Mouse (Mus musculus) limb, embryonic 11.5 days (tissue): ENCODE results near the gene App. TPM values are rescaled to one million over a fixed set of nuclear protein-coding genes. Genes with fewer than 3 reads are reported as not detected.
A peak's percentile ranks its signal among the peaks of the same experiment; 100 is the strongest.

Experiments used
- ATAC-seq: fragments of 200-750 bp; cut with Nextera tagmentation; 2 replicates; pipeline ENCODE4 v1.8.0; 2017; ENCODE audit warnings: low read depth; ENCODE audit not compliant: insufficient number of reproducible peaks, low FRiP score, low TSS enrichment
- DNase-seq: peaks from one replicate; pipeline ENCODE4 v3.0.0-alpha.2; 2015; ENCODE audit warnings: low spot score
- H3K27ac ChIP-seq: fragments of 300-500 bp; sonication (generic); replicated peaks from 2 replicates; pipeline ENCODE4 v1.5.1; 2014; ENCODE audit warnings: low read depth, mild to moderate bottlenecking, low read length
- H3K27me3 ChIP-seq: fragments of 300-500 bp; sonication (generic); 2 replicates; pipeline ENCODE4 v1.6.1; 2014; ENCODE audit warnings: mild to moderate bottlenecking, low read length, mixed read lengths; ENCODE audit not compliant: control insufficient read depth, insufficient read depth
- H3K36me3 ChIP-seq: fragments of 300-500 bp; sonication (generic); 2 replicates; pipeline ENCODE4 v1.6.1; 2014; ENCODE audit warnings: mild to moderate bottlenecking, low read length, moderate library complexity, mixed read lengths; ENCODE audit not compliant: control insufficient read depth, insufficient read depth
- H3K4me1 ChIP-seq: fragments of 300-500 bp; sonication (generic); 2 replicates; pipeline ENCODE4 v1.6.1; 2014; ENCODE audit warnings: low read length, mixed read lengths; ENCODE audit not compliant: control insufficient read depth, insufficient read depth
- H3K4me2 ChIP-seq: fragments of 300-500 bp; sonication (generic); 2 replicates; pipeline ENCODE4 v1.6.1; 2014; ENCODE audit warnings: low read depth, mild to moderate bottlenecking, moderate library complexity; ENCODE audit not compliant: severe bottlenecking
- H3K4me3 ChIP-seq: fragments of 300-500 bp; sonication (generic); 2 replicates; pipeline ENCODE4 v1.5.1; 2014; ENCODE audit warnings: low read depth, low read length
- H3K9ac ChIP-seq: fragments of 300-500 bp; sonication (generic); 2 replicates; pipeline ENCODE4 v1.6.1; 2014; ENCODE audit warnings: mild to moderate bottlenecking, low read length
- H3K9me3 ChIP-seq: fragments of 300-500 bp; sonication (generic); 2 replicates; pipeline ENCODE4 v1.6.1; 2016; ENCODE audit warnings: low read length; ENCODE audit not compliant: control insufficient read depth
- WGBS: fragments of 180-500 bp; shearing (Covaris S2); extraction: QIAGEN DNeasy Blood & Tissue Kit; methylation state at CpG from one replicate; pipeline ENCODE4 v1.1.7; 2014; 5-methylcytosine and 5-hydroxymethylcytosine counted together
- polyA plus RNA-seq: library from polyadenylated mRNA; unstranded; fragments of >200 nt; fragmentation: Nextera tagmentation; extraction: Ambion mirVana; gene quantifications from 2 replicates; pipeline ENCODE4 v1.2.1, GENCODE M21; 2014

Gene App
- polyA plus RNA-seq, 1 experiment from 2014 or later = 93.6 TPM

- no peak overlapping the region for H3K4me2 ChIP-seq
- 82% methylated on average over 9 of the region's 9 CpGs for WGBS
- H3K9ac ChIP-seq = no peak overlapping the region
- DNase-seq (no peak), ATAC-seq (no peak)
- no peaks in the 10 kb centered on the region for H3K27me3 ChIP-seq
- peaks cover 12% of the 10 kb centered on the region for H3K4me1 ChIP-seq
- no peak overlapping the region for H3K4me3 ChIP-seq
- no peaks in the 10 kb centered on the region for H3K36me3 ChIP-seq
- H3K9me3 ChIP-seq = no peaks in the 10 kb centered on the region
- H3K27ac ChIP-seq = no peak overlapping the region
Measured at GRCm38 (mm10) chr16:85148615-85149508, 24.7 kb downstream of the App start.

- H3K4me3 ChIP-seq = no peak overlapping the region
- WGBS = 71% methylated on average over 4 of the region's 4 CpGs
- no peak for DNase-seq
- no peak overlapping the region for H3K4me2 ChIP-seq
- no peak overlapping the region for H3K9ac ChIP-seq
- ATAC-seq = no peak
- no peaks in the 10 kb centered on the region for H3K36me3 ChIP-seq
- H3K4me1 ChIP-seq = peaks cover 12% of the 10 kb centered on the region
- no peak overlapping the region for H3K27ac ChIP-seq
- no peaks in the 10 kb centered on the region for H3K9me3 ChIP-seq
- H3K27me3 ChIP-seq = no peaks in the 10 kb centered on the region
Measured at GRCm38 (mm10) chr16:85147440-85147839, 26.1 kb downstream of the App start.

- Histone ChIP-seq H3K9me3 (no peaks in the 10 kb centered on the region), H3K9ac (no peak overlapping the region), H3K4me2 (no peak overlapping the region), H3K27me3 (no peaks in the 10 kb centered on the region), H3K4me1 (no peaks in the 10 kb centered on the region; the same call in 1 of the 2 replicates), H3K27ac (no peak overlapping the region), H3K4me3 (no peak overlapping the region), H3K36me3 (no peaks in the 10 kb centered on the region)
- WGBS = 82% methylated on average over 11 of the region's 11 CpGs
- ATAC-seq (no peak), DNase-seq (no peak)
Measured at GRCm38 (mm10) chr16:85145771-85146178, 27.8 kb downstream of the App start.

- no peak overlapping the region for H3K4me2 ChIP-seq
- 92% methylated on average over 11 of the region's 11 CpGs for WGBS
- 0 out of 2 replicates have a peak, but pooled peaks have one; percentile 8 for ATAC-seq
Measured at GRCm38 (mm10) chr16:85145369-85145768, 28.2 kb downstream of the App start.

GRCm38 (mm10) chr16:85144401-85144800 is 29.2 kb downstream of the App start:
- 90% methylated on average over 6 of the region's 6 CpGs for WGBS
- H3K27ac ChIP-seq = no peak overlapping the region
- no peaks in the 10 kb centered on the region for H3K36me3 ChIP-seq
- no peak for DNase-seq
- no peak overlapping the region for H3K4me2 ChIP-seq
- no peaks in the 10 kb centered on the region for H3K9me3 ChIP-seq
- H3K4me3 ChIP-seq = no peak overlapping the region
- ATAC-seq = no peak
- H3K27me3 ChIP-seq = no peaks in the 10 kb centered on the region
- H3K9ac ChIP-seq = no peak overlapping the region
- 0 out of 2 replicates have a peak, but pooled peaks cover 6% of the 10 kb centered on the region for H3K4me1 ChIP-seq

More at GRCm38 (mm10) chr16:85145369-85145768, 28.2 kb downstream of the App start:
- Histone ChIP-seq H3K27ac (no peak overlapping the region), H3K9me3 (no peaks in the 10 kb centered on the region), H3K36me3 (no peaks in the 10 kb centered on the region), H3K27me3 (no peaks in the 10 kb centered on the region), H3K4me3 (no peak overlapping the region), H3K9ac (no peak overlapping the region), H3K4me1 (no peaks in the 10 kb centered on the region)
- DNase-seq = no peak

- H3K4me1 ChIP-seq = 0 out of 2 replicates have a peak, but pooled peaks cover 9% of the 10 kb centered on the region
Measured at GRCm38 (mm10) chr16:85143863-85144262, 29.7 kb downstream of the App start.

GRCm38 (mm10) chr16:85143188-85143587 is 30.4 kb downstream of the App start:
- Histone ChIP-seq H3K9ac (no peak overlapping the region), H3K27ac (no peak overlapping the region), H3K4me1 (0 out of 2 replicates have a peak, but pooled peaks cover 9% of the 10 kb centered on the region), H3K36me3 (no peaks in the 10 kb centered on the region), H3K4me3 (no peak overlapping the region), H3K27me3 (no peaks in the 10 kb centered on the region), H3K4me2 (no peak overlapping the region), H3K9me3 (no peaks in the 10 kb centered on the region)
- DNase-seq (no peak), ATAC-seq (no peak)
- 60% methylated on average over 3 of the region's 3 CpGs for WGBS

More at GRCm38 (mm10) chr16:85143863-85144262, 29.7 kb downstream of the App start:
- WGBS = 94% methylated on average over 3 of the region's 3 CpGs
- no peaks in the 10 kb centered on the region for H3K27me3 ChIP-seq
- no peaks in the 10 kb centered on the region for H3K36me3 ChIP-seq
- H3K4me3 ChIP-seq = no peak overlapping the region
- no peak overlapping the region for H3K4me2 ChIP-seq
- DNase-seq (no peak), ATAC-seq (no peak)
- no peak overlapping the region for H3K27ac ChIP-seq
- H3K9me3 ChIP-seq = no peaks in the 10 kb centered on the region
- no peak overlapping the region for H3K9ac ChIP-seq

GRCm38 (mm10) chr16:85141404-85141803 is 32.2 kb downstream of the App start:
- Histone ChIP-seq H3K4me1 (0 out of 2 replicates have a peak, but pooled peaks cover 9% of the 10 kb centered on the region), H3K9ac (no peak overlapping the region), H3K4me3 (no peak overlapping the region), H3K27ac (no peak overlapping the region), H3K4me2 (no peak overlapping the region), H3K9me3 (no peaks in the 10 kb centered on the region), H3K27me3 (no peaks in the 10 kb centered on the region), H3K36me3 (no peaks in the 10 kb centered on the region)
- ATAC-seq (no peak), DNase-seq (no peak)
- 84% methylated on average over 4 of the region's 4 CpGs for WGBS
